Mouse (Mus musculus): Measurements from ENCODE around the gene Scyl1. TPM values are rescaled to one million over a fixed set of nuclear protein-coding genes. Genes with fewer than 3 reads are reported as not detected.

Gene Scyl1
- polyA plus RNA-seq, 1 experiment = 38.8 TPM

GRCm38 (mm10) chr19:5787920-5788319, 16.7 kb upstream of the Scyl1 start:
- TF ChIP-seq CTCF (IDR thresholded peaks at IDR 0.05; ENCODE audit: control insufficient read depth, insufficient read depth, low read length) (no peak), POLR2A (IDR thresholded peaks at IDR 0.05; ENCODE audit: borderline replicate concordance, control insufficient read depth, low read depth, low read length) (no peak)
- Histone ChIP-seq H3K4me1 (ENCODE audit: control insufficient read depth, insufficient read depth, low read length) (no peaks in the 10 kb centered on the region; the same call in 1 of the 2 replicates), H3K4me3 (replicated peaks; ENCODE audit: control insufficient read depth, low read depth, low read length) (no peak overlapping the region), H3K27ac (ENCODE audit: control insufficient read depth, insufficient read depth, low read depth, low read length, poor library complexity) (no peak overlapping the region)
- WGBS = 85% methylated on average over 7 of the region's 7 CpGs

- no peak overlapping the region for H3K4me3 ChIP-seq (replicated peaks; ENCODE audit: control insufficient read depth, low read depth, low read length)
- no peak for TF ChIP-seq POLR2A (IDR thresholded peaks at IDR 0.05; ENCODE audit: borderline replicate concordance, control insufficient read depth, low read depth, low read length)
- TF ChIP-seq CTCF (IDR thresholded peaks at IDR 0.05; ENCODE audit: control insufficient read depth, insufficient read depth, low read length) = peak; percentile 82
- 8% methylated on average over 8 of the region's 8 CpGs for WGBS
- no peak overlapping the region for H3K27ac ChIP-seq (ENCODE audit: control insufficient read depth, insufficient read depth, low read depth, low read length, poor library complexity)
- no peaks in the 10 kb centered on the region; the same call in 1 of the 2 replicates for H3K4me1 ChIP-seq (ENCODE audit: control insufficient read depth, insufficient read depth, low read length)
These were observed 16.0 kb upstream of the Scyl1 start for GRCm38 (mm10) chr19:5787128-5787635.

DNA sequence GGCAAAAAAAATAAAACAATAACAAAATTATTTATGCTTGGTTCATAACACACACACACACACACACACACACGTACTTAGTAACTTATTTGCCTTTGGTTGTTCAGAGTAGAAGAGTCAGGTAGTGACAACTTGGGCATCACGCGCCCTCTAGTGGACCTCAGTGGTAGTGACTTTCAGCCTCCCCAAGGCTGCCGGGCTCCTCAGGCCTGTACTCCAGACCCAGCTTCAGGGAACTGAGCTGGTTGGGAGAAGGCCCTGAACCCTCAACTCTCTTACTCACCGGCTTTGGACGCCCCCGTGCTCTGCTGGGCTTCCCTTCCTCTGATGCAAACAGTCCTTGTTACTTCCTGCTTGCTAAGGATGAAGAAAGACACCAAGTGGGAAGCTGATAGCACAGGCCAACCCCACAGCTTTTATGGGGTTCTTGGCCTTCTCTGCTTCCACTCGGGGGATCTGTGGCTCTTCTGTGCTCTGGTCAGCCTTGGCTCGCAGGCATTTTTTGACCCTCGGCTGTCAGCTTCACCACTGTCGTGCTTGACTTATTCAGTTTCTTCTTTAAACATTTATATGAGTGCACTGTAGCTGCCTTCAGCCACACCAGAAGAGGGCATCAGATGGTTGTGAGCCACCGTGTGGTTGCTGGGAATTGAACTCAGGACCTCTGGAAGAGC, 15.4 kb upstream of the Scyl1 start:
- H3K4me3 ChIP-seq (replicated peaks; ENCODE audit: control insufficient read depth, low read depth, low read length) = no peak overlapping the region
- H3K27ac ChIP-seq (ENCODE audit: control insufficient read depth, insufficient read depth, low read depth, low read length, poor library complexity) = peak overlapping the region; percentile 52
- TF ChIP-seq CTCF (IDR thresholded peaks at IDR 0.05; ENCODE audit: control insufficient read depth, insufficient read depth, low read length) = peak; percentile 93
- no peak for TF ChIP-seq POLR2A (IDR thresholded peaks at IDR 0.05; ENCODE audit: borderline replicate concordance, control insufficient read depth, low read depth, low read length)
- 9% methylated on average over 12 of the region's 12 CpGs for WGBS
- H3K4me1 ChIP-seq (ENCODE audit: control insufficient read depth, insufficient read depth, low read length) = no peaks in the 10 kb centered on the region; the same call in 1 of the 2 replicates

- Histone ChIP-seq H3K27ac (ENCODE audit: control insufficient read depth, insufficient read depth, low read depth, low read length, poor library complexity) (no peak overlapping the region), H3K4me3 (replicated peaks; ENCODE audit: control insufficient read depth, low read depth, low read length) (no peak overlapping the region), H3K4me1 (ENCODE audit: control insufficient read depth, insufficient read depth, low read length) (no peaks in the 10 kb centered on the region; the same call in 1 of the 2 replicates)
- 81% methylated on average over 10 of the region's 10 CpGs for WGBS
- TF ChIP-seq CTCF (IDR thresholded peaks at IDR 0.05; ENCODE audit: control insufficient read depth, insufficient read depth, low read length) (no peak), POLR2A (IDR thresholded peaks at IDR 0.05; ENCODE audit: borderline replicate concordance, control insufficient read depth, low read depth, low read length) (no peak)
These were observed 13.8 kb upstream of the Scyl1 start for GRCm38 (mm10) chr19:5784958-5785577.

GRCm38 (mm10) chr19:5782121-5782520, 10.9 kb upstream of the Scyl1 start:
- Histone ChIP-seq H3K4me1 (ENCODE audit: control insufficient read depth, insufficient read depth, low read length) (no peaks in the 10 kb centered on the region; the same call in 1 of the 2 replicates), H3K27ac (ENCODE audit: control insufficient read depth, insufficient read depth, low read depth, low read length, poor library complexity) (no peak overlapping the region), H3K4me3 (replicated peaks; ENCODE audit: control insufficient read depth, low read depth, low read length) (no peak overlapping the region)
- WGBS = 66% methylated on average over 1 of the region's 1 CpGs
- TF ChIP-seq CTCF (IDR thresholded peaks at IDR 0.05; ENCODE audit: control insufficient read depth, insufficient read depth, low read length) (no peak), POLR2A (IDR thresholded peaks at IDR 0.05; ENCODE audit: borderline replicate concordance, control insufficient read depth, low read depth, low read length) (no peak)

- TF ChIP-seq POLR2A (IDR thresholded peaks at IDR 0.05; ENCODE audit: borderline replicate concordance, control insufficient read depth, low read depth, low read length) (no peak), CTCF (IDR thresholded peaks at IDR 0.05; ENCODE audit: control insufficient read depth, insufficient read depth, low read length) (no peak)
- no peak overlapping the region for H3K27ac ChIP-seq (ENCODE audit: control insufficient read depth, insufficient read depth, low read depth, low read length, poor library complexity)
- 87% methylated on average over 6 of the region's 6 CpGs for WGBS
These were observed 10.3 kb upstream of the Scyl1 start for GRCm38 (mm10) chr19:5781532-5781931.

GRCm38 (mm10) chr19:5780203-5780602, 9.0 kb upstream of the Scyl1 start:
- no peak overlapping the region for H3K27ac ChIP-seq (ENCODE audit: control insufficient read depth, insufficient read depth, low read depth, low read length, poor library complexity)
- no peak for TF ChIP-seq POLR2A (IDR thresholded peaks at IDR 0.05; ENCODE audit: borderline replicate concordance, control insufficient read depth, low read depth, low read length)
- 0 out of 2 replicates have a peak, but pooled peaks have one; percentile 15 for TF ChIP-seq CTCF (IDR thresholded peaks at IDR 0.05; ENCODE audit: control insufficient read depth, insufficient read depth, low read length)
- H3K4me1 ChIP-seq (ENCODE audit: control insufficient read depth, insufficient read depth, low read length) = no peaks in the 10 kb centered on the region
- WGBS = 63% methylated on average over 7 of the region's 7 CpGs
- H3K4me3 ChIP-seq (replicated peaks; ENCODE audit: control insufficient read depth, low read depth, low read length) = no peak overlapping the region

More at GRCm38 (mm10) chr19:5781532-5781931, 10.3 kb upstream of the Scyl1 start:
- Histone ChIP-seq H3K4me1 (ENCODE audit: control insufficient read depth, insufficient read depth, low read length) (no peaks in the 10 kb centered on the region), H3K4me3 (replicated peaks; ENCODE audit: control insufficient read depth, low read depth, low read length) (no peak overlapping the region)

- TF ChIP-seq CTCF (IDR thresholded peaks at IDR 0.05; ENCODE audit: control insufficient read depth, insufficient read depth, low read length) (no peak), POLR2A (IDR thresholded peaks at IDR 0.05; ENCODE audit: borderline replicate concordance, control insufficient read depth, low read depth, low read length) (no peak)
- WGBS = 78% methylated on average over 8 of the region's 8 CpGs
- H3K27ac ChIP-seq (ENCODE audit: control insufficient read depth, insufficient read depth, low read depth, low read length, poor library complexity) = no peak overlapping the region
These were observed 7.1 kb upstream of the Scyl1 start for GRCm38 (mm10) chr19:5778312-5778711.

More at GRCm38 (mm10) chr19:5778312-5778711, 7.1 kb upstream of the Scyl1 start:
- H3K4me1 ChIP-seq (ENCODE audit: control insufficient read depth, insufficient read depth, low read length) = no peaks in the 10 kb centered on the region
- H3K4me3 ChIP-seq (replicated peaks; ENCODE audit: control insufficient read depth, low read depth, low read length) = no peak overlapping the region
